Mouse (Mus musculus) thymus, postnatal 14 days (tissue): Measurements from ENCODE around the gene Pfkfb1.

ENCODE experiments used
- DNase-seq: peaks from one replicate; pipeline ENCODE4 v3.0.0; 2021

Pfkfb1 gene

DNA sequence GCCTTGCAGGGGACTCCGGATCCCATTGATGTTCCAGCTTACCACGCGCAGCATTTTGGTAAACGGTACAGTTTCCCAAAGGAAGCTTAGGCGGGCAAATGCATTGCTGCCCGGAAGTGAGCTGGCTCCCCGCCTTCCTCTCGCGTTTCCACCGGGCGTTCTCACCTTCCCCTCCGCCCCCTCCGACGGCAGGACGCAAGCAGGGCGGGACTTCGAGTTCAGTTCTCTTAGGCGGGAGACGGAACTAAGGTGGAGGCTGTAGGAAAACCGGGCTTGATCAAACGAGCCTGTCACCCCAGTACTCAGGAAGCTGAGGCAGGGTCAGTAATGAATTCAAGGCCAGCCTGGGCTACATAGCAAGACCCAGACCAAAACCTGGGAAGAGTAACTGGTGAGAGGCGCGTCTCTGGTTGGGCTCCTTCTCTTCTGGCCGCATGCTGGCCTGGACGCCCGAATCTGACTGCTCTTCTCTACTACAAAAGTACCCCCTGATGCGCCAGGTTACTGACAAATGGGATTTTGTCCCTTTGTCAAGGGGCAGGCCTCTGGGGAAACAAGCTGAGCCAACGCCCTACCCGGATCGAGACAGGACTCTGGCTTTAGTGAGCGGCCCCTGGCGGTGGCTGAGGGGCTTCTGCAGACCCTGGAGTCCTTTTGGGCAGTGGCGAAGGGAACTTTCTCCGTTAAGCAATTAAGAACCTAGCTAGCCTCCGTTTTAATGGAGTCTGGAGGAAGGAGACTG is at the start of gene Pfkfb1:
Gene Pfkfb1, plus strand, starts transcription at position 207 of the 742 bp plus-strand sequence.
- peak; percentile 81 for DNase-seq

DNA sequence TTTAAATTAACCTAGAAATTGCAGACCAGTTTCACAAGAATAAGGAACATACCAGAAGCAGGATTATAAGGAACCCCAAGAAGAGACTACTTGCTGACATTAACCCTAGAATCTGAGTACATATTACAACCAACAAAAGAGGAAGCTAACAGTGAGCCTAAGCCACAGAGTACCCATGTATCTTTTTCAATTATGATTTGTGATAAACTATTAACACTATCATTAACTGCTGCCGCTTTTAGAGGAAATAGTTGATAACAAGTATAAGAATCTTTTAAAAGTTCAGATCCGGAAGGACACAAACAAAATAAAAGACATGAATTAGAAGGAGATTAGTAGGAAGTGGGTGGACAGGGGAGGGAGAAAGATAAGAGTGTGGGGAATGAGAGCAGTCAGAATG is 47.9 kb upstream of the Pfkfb1 start:
- DNase-seq, result no peak

DNA sequence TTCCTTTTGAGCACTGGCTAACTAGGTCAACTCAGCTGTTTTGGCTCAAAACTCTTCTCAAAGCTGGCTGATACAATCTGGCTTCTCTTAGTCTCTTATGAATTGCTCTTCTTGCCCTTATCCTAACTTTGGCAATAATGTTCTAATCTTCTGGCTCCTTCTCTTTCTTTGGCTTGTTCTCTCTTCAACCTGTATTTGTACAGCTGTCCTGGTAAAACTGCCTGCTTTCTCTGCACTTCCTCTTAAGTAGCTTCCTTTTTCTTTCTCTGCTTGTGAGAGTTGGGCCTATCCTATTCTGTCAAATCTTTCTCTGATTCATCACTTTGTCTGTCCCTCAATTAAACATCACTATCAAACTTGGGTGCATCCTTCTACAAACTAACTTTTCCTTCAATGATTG is 46.3 kb upstream of the Pfkfb1 start:
- DNase-seq, result no peak

DNA sequence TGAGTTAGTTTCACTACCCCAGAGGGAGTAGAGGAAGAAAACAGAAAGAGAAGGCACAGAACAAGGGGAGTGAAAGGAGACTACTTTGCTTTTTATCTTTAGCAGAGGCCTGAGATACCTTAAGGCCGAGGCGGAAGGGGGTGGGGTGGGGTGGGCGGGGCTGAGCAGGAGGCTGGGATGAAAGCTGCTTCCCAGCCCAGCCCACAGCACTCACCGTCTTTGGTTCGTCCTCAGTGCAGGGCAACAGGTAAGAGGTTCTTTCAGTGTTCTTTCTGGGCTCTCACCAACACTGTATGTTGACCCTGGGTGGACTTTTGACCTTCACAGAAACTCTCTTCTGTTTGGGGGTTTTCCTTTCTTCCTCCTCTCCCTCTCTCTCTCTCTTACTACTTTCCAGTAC is 40.8 kb upstream of the Pfkfb1 start, which contains the start of gene Alas2:
Gene Alas2, plus strand, starts transcription at position 137 of the 400 bp plus-strand sequence.
- DNase-seq, result no peak

GRCm38 (mm10) chrX:150549639-150550038 is 38.4 kb upstream of the Pfkfb1 start:
- no peak for DNase-seq

DNA sequence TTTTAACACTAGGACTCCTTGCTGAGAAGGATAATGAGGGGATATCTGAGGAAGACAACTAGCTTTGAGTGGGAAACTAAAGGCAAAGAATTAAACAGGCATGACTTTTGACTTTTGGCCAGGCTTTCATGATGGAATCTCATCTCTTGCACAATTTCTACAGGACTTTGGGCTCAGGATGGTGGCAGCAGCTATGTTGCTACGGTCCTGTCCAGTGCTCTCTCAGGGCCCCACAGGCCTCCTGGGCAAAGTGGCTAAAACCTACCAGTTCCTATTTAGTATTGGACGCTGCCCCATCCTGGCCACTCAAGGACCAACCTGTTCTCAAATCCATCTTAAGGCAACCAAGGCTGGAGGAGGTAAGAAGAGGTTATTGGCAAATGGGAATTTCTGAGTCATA is 36.0 kb upstream of the Pfkfb1 start:
- DNase-seq, result no peak

DNA sequence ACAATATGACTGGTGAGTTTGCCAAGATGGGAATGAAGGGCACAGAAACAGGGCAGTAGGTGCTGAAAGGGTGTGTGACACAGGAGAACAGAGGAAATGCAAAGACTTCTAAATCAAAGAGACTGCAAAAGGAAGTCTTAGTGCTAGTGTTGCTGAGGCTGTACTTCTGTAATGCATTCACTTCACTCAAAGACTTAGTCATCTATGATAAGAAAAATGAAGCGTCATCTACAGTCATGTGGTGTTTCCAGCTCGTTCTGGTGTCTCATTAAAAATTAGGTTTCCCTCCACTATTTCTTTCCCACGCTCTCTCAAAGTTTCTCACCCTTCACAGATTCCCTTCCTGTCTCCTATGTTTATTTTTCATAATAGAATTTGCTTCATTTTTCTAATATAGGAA is 34.0 kb upstream of the Pfkfb1 start:
- no peak for DNase-seq

DNA sequence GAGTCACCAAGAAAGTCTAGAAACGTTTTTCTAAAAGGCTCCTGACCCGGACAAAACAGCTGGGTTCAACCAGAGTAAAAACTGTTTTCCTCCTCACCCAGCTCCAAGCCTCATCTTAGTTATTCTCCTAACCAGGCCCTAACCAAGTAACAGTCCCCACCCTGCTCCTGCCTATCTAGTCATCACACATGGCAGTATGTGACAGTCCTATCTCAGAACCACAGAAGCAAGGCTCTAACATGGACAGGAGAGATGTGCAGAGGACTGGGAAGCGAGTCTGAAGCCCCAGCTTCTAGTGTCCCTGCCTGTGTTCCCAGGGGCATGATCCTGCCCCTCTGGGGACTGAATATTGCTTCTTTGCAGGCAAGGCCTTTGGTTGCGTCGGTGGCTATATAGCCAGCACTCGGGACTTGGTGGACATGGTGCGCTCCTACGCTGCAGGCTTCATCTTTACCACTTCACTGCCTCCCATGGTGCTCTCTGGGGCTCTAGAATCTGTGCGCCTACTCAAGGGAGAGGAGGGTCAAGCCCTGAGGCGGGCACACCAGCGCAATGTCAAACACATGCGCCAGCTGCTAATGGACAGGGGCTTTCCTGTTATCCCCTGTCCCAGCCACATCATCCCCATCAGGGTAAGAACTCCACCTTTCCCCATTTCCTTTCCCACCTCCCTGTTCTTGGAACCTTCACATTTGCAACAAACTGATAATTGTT is 23.2 kb upstream of the Pfkfb1 start:
- no peak for DNase-seq

DNA sequence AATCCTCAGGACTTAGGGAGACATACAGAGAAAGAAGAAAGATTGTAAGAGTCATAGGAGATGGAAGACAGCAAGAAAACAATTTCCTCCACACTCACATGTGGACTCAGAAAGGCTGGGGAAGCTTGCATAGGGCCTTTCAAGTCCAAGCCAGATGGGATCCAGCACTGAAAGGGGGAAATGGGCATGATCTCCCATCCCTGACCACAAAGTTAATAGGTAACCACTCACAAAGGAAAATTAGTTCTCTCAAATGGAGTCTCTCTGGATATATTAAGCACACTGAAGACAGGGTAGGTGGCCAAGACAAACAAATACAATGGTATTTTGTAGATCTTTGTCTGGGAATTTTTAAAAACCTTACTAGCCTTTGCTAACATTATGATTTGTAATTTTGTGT is 6.1 kb upstream of the Pfkfb1 start:
- DNase-seq, result no peak

GRCm38 (mm10) chrX:150585116-150585515 is 2.9 kb upstream of the Pfkfb1 start:
- DNase-seq, result no peak

DNA sequence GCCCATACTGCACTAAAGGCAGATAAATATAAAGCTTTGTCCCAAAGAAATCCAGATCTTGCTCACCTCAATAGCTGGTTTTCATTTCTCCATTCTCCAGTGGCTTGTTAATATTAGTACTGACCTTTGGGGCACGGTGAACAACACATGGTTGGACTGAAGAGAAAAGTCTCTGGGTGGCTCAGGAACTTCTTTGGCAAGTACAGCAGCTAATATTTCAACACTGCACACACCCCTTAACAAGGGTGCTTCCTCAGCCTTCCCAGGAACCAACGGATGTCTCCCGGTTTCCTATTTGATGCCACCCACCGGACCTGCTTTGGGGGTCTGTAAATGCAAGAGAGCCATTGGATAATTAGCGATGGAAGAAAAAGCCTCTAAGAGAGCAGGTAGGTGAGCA is 1.7 kb downstream of the Pfkfb1 start, which contains the start of gene Apex2:
Gene Apex2, minus strand, starts transcription at position 173 of the 400 bp plus-strand sequence.
- DNase-seq, result no peak

GRCm38 (mm10) chrX:150593266-150594035 is 5.4 kb downstream of the Pfkfb1 start:
- DNase-seq, result no peak

- no peak for DNase-seq
Observed at GRCm38 (mm10) chrX:150594176-150594575, 6.1 kb downstream of the Pfkfb1 start.

- DNase-seq, result no peak
Observed at GRCm38 (mm10) chrX:150595016-150595760, 7.2 kb downstream of the Pfkfb1 start.

- no peak for DNase-seq
Observed at GRCm38 (mm10) chrX:150598882-150599281, 10.9 kb downstream of the Pfkfb1 start.

DNA sequence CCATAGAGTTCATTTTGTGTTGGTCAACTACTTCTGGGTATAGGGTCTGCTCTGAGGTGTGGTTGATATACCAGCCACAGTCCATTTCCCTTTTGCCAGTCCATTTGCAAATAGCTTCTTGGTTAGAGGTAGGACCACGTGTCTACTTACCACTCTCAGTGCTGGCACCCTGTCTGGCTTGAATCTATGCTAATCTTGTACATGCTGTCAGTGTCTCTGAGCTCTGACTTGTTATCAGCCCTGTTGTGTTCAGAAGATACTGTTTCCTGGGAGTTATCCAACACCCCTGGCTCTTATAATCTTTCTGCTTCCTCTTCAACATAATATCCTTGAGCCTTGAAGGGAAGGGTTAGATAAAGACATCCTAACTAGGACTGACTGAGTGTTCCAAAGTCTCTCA is 48.4 kb downstream of the Pfkfb1 start:
- no peak for DNase-seq

DNA sequence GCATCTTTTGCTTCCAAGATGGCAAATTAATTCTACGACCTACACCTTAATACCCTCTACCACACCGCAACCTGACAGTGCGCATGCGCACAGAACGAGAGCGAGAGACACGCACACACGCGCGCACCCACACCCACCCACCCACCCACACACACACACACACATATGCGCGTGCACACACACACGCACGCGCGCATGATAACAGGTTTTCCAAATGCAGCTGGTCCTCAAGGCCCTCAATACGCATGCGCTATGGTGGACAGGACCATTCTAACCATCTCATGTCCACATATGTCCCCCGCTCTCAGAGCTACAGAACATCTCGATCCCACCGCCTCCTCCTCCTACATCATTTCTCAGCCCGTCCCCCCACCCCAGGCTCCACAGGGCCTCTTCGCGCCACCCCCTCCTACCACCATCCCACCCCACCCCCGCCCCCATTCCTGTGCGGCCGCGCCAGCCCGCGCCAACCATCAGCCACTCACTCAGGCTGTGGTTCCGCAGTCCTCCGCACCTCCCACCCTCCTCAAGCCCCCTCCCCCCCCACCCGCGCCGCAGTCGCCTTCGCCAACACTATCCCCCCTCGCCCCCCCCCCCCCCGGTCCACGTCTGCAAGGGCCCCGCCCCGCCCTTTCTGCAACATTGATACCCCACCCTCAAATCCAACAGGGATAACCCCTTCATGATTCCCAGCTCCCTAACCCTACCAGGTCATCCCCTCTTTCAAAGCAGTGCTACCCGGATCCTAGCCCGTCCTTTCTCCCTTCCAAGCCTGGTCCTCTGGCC is 68.3 kb downstream of the Pfkfb1 start:
- peak; percentile 2 for DNase-seq

DNA sequence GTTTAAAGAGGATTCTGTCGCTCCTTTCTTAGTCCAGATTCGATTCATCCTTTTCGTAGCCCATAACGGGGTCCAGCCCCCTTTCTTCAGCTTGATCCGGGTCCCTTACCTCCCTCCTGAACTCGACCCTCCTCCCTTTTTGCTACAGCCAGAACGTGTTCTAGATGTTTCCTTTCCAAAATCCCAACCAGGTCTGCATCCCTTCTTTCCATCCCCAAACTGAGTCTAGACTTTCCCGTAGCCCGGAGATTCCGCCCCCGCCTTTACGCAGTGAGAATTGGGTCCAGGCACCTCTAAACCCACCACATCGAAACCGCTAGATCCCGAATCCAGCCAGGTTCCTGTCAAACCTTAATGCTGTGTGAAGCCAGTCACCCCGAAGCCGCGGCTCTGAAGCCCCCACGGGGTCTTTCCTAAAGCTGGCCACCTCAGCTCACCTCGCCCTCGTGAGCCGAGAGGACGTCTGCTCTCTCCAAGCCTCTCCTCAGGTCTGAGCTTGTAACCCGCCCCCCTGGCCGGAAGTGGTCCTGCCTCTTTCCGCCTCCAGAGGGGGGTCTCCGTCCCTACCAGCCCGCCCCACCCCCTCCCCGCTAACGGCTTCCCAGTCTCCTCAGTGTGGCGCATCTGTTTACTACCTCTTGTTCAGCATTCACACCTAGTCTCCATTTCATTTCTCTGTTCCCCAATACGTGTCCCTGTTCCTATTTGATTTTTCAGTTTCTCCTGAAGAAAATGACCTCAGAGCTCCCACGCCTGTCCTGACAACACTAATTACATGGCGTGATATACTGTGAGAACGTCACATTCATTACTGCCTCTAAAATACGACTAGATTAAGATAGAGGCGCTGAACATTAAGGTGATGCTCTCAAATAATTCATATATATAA is 69.1 kb downstream of the Pfkfb1 start, which contains the start of gene Tro:
Gene Tro, minus strand, starts transcription at position 676 of the 889 bp plus-strand sequence.
- DNase-seq, result peak; percentile 22

GRCm38 (mm10) chrX:150657797-150658118 is 69.7 kb downstream of the Pfkfb1 start:
- no peak for DNase-seq

- DNase-seq, result peak; percentile 27
Observed at GRCm38 (mm10) chrX:150662809-150663208, 74.8 kb downstream of the Pfkfb1 start.

DNA sequence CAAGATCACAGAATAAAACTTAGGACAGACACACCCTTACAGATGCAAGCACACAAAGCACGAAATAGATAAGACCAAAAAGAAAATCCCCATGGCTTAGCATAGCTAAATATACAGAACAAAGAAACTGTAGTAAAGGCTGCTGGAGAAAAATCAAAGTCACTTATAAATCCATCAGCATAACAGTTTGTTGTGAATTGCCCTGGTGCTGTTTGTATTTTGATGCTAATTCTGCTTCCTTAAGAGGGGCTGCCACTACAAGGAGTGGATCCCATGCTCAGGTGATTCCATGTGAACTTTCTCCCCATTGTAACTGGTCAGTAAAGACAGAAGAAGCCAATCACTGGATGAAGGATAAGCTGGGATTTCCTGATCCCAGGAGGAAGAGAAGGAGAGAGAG is 89.5 kb downstream of the Pfkfb1 start:
- DNase-seq, result no peak
